Mouse (Mus musculus) E14TG2a.4 (cell line): ENCODE data around the gene Slc30a5.

Source experiments
- H3K27me3 ChIP-seq: 2 replicates; pipeline ENCODE4 v1.6.1; 2014; ENCODE audit warnings: low read length, control low read depth; ENCODE audit not compliant: insufficient read depth
- H3K36me3 ChIP-seq: 2 replicates; pipeline ENCODE4 v1.6.1; 2014; ENCODE audit warnings: low read length, control low read depth; ENCODE audit not compliant: insufficient read depth
- H3K4me1 ChIP-seq: replicated peaks from 2 replicates; pipeline ENCODE4 v1.6.1; 2014; ENCODE audit warnings: low read depth, low read length, control low read depth
- H3K4me3 ChIP-seq: replicated peaks from 2 replicates; pipeline ENCODE4 v1.5.1; 2014; ENCODE audit warnings: mild to moderate bottlenecking, low read length
- H3K9me3 ChIP-seq: 2 replicates; pipeline ENCODE4 v1.6.1; 2014; ENCODE audit warnings: low read length, control low read depth
- CTCF ChIP-seq: conservative IDR thresholded peaks from 2 replicates; pipeline ENCODE4 v1.5.1; 2014; ENCODE audit warnings: low read length
- NANOG ChIP-seq: IDR thresholded peaks from 2 replicates; pipeline ENCODE4 v1.6.1; 2014; ENCODE audit warnings: borderline replicate concordance, low read length, mixed read lengths
- POU5F1 ChIP-seq: IDR thresholded peaks from 2 replicates; pipeline ENCODE4 v1.6.1; 2014; ENCODE audit warnings: low read length, borderline replicate concordance

Gene Slc30a5

DNA sequence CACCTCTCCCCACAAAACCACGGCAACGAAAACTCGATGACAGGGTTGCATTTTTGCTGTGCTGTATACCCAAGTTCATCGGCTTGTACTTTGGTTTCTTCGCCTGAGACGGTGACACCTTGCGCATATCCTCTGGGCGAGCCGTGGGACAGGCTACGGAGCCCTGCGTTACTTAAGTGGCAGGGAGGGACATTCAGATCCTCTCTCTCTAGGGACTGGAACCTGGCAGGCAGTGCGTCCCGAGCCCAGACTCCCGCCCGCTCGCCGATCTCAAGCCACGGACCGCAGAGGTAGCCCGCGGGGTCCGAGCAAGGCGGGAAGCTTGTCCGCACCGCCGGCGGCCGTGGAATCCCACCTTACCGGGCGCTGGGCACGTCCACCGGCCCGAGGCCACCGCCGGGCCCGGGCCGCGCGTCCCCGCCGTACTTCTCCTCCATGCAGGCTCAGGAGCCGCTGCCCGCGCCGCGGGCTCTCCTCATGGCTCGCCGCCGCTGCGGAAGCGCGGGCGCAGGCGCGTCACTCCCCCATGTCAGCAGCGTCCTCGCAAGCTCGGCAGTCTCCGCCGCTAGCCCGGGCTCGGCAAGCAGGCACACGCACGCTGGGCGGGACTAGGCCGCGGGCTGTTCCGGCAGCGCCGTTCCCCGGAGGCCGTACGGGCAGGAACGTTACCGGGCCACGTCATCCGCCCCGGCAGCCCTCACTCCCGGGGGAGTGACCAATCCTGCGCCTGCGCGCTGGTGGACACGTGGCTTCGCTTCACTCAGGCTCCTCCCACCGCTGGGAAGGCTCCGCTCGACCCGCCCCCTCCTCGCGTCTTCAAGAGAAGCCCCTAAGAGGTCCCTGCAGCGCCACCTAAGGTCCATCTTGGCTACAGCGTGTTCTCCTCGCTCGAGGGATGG is at the start of gene Slc30a5:
Slc30a5 (minus strand) TSS at position 687 of the 899 bp plus-strand sequence.
- peak; percentile 65 for TF ChIP-seq CTCF
- TF ChIP-seq NANOG: no peak
- Histone ChIP-seq H3K27me3 (peaks cover 28% of the 10 kb centered on the region), H3K36me3 (peaks cover 11% of the 10 kb centered on the region), H3K4me3 (peak within 1 kb of the TSS; percentile 99), H3K4me1 (peaks cover 26% of the 10 kb centered on the region), H3K9me3 (no peaks in the 10 kb centered on the region)

DNA sequence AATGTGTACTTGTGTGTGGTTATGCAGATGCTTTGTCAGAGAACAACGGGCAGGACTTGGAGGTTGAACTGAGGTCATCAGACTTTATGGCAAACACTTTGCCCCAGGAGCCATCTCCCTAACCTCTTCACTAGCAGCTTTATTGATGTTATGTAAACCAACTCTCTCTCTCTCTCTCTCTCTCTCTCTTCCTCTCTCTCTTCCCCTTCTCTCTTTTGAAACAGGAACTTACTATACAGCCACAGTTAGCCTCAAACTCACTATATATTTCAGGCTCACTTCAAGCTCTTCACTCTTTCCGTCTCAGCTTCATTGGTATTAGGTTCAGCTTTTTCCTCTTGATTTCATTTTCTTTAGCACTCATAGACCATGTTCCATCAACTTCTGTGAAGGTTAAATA is 48.7 kb upstream of the Slc30a5 start:
- H3K36me3 ChIP-seq: no peaks in the 10 kb centered on the region
- TF ChIP-seq POU5F1 (no peak), NANOG (no peak), CTCF (no peak)
- H3K27me3 ChIP-seq: no peaks in the 10 kb centered on the region
- H3K4me3 ChIP-seq: no peak overlapping the region
- no peaks in the 10 kb centered on the region for H3K4me1 ChIP-seq
- H3K9me3 ChIP-seq: no peaks in the 10 kb centered on the region

DNA sequence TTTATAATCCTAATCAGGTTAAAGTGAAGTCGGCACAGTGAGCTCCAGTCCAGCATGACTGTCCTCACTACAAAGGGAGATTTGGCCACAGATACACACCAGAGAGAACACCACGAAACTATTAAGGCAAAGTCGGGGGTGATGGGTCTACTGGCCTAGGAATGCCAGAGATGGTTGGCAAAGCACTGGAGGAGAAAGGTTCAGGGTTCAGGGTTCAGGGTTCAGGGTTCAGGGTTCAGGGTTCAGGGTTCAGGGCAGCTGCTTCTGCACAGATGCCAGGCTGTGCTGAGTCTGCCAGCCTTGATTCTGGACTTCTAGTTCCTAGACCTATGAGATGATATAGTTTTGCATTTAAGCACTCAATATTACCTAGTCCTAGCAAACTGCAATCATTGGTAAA is 46.6 kb upstream of the Slc30a5 start:
- Histone ChIP-seq H3K36me3 (no peaks in the 10 kb centered on the region), H3K4me1 (no peaks in the 10 kb centered on the region), H3K27me3 (no peaks in the 10 kb centered on the region), H3K4me3 (no peak overlapping the region), H3K9me3 (no peaks in the 10 kb centered on the region)
- TF ChIP-seq CTCF (no peak), POU5F1 (no peak), NANOG (no peak)

DNA sequence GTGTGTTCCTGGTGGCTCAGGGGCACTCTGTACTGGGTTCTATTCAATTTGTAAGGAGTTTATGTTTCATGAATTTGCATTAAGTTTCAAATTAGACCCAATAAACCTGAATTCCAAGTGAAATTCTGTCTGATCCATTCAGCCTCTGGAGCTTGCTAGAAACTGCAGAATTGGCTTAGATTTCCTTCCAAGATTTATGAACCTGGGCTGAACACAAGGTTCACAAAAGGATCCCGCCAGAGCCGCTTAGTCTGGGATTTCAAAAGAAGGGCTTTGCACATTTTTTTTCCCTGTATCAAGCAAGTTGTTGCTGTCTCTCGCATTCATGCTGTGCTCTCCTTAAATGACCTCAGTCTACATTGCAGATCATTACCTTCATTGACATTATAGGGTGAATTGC is 46.1 kb upstream of the Slc30a5 start:
- Histone ChIP-seq H3K27me3 (no peaks in the 10 kb centered on the region), H3K36me3 (no peaks in the 10 kb centered on the region), H3K4me1 (no peaks in the 10 kb centered on the region)

DNA sequence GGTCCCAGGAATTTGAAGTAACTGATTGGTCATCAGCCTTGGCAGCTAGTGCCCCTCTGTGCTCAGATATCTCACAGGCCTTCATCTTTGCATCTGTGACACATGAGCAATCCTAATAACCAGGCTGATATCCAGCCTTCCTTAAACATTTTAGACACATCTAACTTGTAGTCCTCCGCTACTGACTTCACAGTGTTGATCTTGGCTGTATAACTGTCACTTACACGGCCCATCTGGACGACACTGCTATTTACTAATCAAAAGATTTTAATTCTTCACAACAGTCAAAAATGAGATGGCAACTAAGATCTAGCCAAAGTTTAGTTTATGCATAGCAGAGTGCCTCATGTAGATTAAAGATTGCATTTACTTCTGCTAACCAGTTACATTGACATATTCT is 45.0 kb upstream of the Slc30a5 start:
- no peak for TF ChIP-seq NANOG
- no peak for TF ChIP-seq CTCF
- no peak for TF ChIP-seq POU5F1
- no peaks in the 10 kb centered on the region for H3K4me1 ChIP-seq
- H3K9me3 ChIP-seq: no peaks in the 10 kb centered on the region
- H3K27me3 ChIP-seq: no peaks in the 10 kb centered on the region
- H3K36me3 ChIP-seq: no peaks in the 10 kb centered on the region
- H3K4me3 ChIP-seq: no peak overlapping the region

More for the DNA sequence above, 46.1 kb upstream of the Slc30a5 start:
- H3K9me3 ChIP-seq: no peaks in the 10 kb centered on the region
- no peak overlapping the region for H3K4me3 ChIP-seq
- TF ChIP-seq POU5F1 (no peak), NANOG (no peak), CTCF (no peak)

DNA sequence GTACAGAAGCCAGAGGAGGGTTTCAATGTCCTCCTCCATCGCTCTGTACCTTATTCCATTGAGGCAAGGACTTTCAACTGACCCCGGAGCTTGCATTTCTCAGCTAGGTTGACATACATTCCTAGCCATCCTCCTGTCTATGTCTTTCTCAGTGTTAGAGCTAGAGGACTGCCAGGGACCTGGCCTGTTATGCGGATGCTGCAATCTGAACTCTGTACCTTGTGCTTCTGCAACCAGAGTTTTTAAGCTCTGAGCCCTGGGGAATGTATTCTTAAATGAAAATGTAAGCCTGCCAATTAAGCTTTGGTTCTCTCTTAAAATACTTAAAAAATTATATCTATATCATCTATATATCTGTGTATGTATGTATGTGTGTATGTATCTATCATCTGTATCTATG is 44.5 kb upstream of the Slc30a5 start:
- no peak for TF ChIP-seq POU5F1
- no peak for TF ChIP-seq CTCF
- TF ChIP-seq NANOG: no peak
- no peak overlapping the region for H3K4me3 ChIP-seq
- H3K27me3 ChIP-seq: no peaks in the 10 kb centered on the region
- no peaks in the 10 kb centered on the region for H3K36me3 ChIP-seq
- H3K9me3 ChIP-seq: no peaks in the 10 kb centered on the region
- no peaks in the 10 kb centered on the region for H3K4me1 ChIP-seq

DNA sequence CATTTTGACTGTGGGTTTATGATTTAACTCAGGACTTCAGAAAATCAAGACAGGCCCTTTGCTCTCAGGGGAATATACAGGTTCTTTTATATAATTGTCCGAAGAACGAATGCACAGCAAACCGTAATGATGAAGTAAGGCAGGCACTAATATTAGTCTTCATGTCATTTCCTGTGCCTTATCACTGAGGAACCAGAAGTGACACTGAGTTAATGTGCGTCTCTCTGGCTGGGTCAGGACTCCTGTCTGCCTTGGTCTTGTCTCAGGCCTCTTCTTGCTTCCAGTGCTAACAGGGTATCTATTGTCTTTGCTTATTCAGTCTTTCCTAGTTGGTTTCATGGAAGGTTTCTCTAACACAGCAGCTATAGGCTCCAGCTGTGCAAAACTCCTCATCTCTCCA is 41.9 kb upstream of the Slc30a5 start:
- H3K27me3 ChIP-seq: 0 out of 2 replicates have a peak, but pooled peaks cover 6% of the 10 kb centered on the region
- H3K9me3 ChIP-seq: no peaks in the 10 kb centered on the region

DNA sequence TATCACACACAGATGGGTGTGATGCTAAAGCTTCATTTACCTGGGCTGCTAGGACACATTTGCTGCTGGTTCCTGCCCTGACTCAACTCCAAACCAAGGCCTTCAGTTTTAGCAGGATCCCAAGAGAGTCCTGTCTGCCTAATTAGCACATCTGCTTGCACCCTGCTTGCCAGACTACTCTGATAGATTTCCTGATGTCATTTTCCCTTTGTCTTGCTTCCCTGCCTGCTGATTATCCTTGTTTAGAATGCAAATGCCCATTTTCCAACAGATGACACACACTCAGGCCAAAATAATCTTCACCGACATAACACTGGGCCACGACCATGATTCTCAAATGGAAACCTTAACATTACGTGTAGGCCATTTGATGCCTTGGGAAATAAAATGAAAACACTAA is 41.4 kb upstream of the Slc30a5 start:
- H3K36me3 ChIP-seq: no peaks in the 10 kb centered on the region
- 0 out of 2 replicates have a peak, but pooled peaks cover 6% of the 10 kb centered on the region for H3K27me3 ChIP-seq
- H3K9me3 ChIP-seq: no peaks in the 10 kb centered on the region
- H3K4me1 ChIP-seq: no peaks in the 10 kb centered on the region
- no peak for TF ChIP-seq NANOG
- TF ChIP-seq POU5F1: no peak
- no peak for TF ChIP-seq CTCF
- no peak overlapping the region for H3K4me3 ChIP-seq

More for the DNA sequence above, 41.9 kb upstream of the Slc30a5 start:
- Histone ChIP-seq H3K4me1 (no peaks in the 10 kb centered on the region), H3K4me3 (no peak overlapping the region), H3K36me3 (no peaks in the 10 kb centered on the region)
- TF ChIP-seq POU5F1 (no peak), NANOG (no peak), CTCF (no peak)

DNA sequence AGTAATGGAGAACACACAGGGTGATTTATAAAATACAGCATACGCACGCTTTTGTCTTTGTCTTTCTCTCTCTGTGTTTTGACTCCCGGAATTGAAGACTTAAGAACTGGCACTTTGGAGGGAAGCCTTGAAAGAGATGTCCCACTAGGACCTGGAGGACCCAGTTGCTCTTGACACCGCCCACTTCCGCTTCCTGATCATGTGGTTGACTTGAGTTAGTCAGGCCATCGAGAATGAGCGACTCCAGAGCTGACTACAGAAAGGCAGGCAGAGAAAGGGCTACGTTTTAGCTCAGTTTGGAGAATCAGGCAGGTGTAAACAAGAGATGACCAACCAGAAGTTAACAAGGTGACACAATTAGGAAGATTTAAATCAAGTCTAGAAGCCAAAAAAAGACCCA is 40.3 kb upstream of the Slc30a5 start:
- TF ChIP-seq NANOG (no peak), POU5F1 (no peak), CTCF (no peak)
- no peaks in the 10 kb centered on the region for H3K36me3 ChIP-seq
- 0 out of 2 replicates have a peak, but pooled peaks cover 6% of the 10 kb centered on the region for H3K27me3 ChIP-seq
- H3K9me3 ChIP-seq: no peaks in the 10 kb centered on the region
- H3K4me3 ChIP-seq: no peak overlapping the region
- no peaks in the 10 kb centered on the region for H3K4me1 ChIP-seq
